13 mouse cellular contexts compared by ENCODE assay signal in genomic region chr4:62410325-62410724, GRCm38 (mm10). TPM values are rescaled to one million over a fixed set of nuclear protein-coding genes. Genes with fewer than 3 reads are reported as not detected.
DNase-seq lines count a peak whose midpoint lies in the region; ATAC-seq and TF ChIP-seq lines count a peak whose summit lies in the region.
"Had no signal": no experiment of that assay in that cellular context is flagged by ENCODE, and none has a peak within 500 bp of the region (broad histone marks: within the 10 kb centered on the region; RNA-seq: fewer than 3 reads in every experiment).

No protein-coding gene starts in this region.

- dilution Hi-C loops in CH12.LX (cut with MboI; ENCODE audit: extremely low pct_ligation_motif_present, extremely low pct_unique_long_range_greater_than_20kb, low sequenced_read_pairs), result no loop called here

- ATAC-seq in heart, embryonic 12.5 days (ENCODE audit: insufficient number of reproducible peaks, low FRiP score), result no peak
- no peak for ATAC-seq in forebrain, embryonic 14.5 days
- no peak for ATAC-seq in liver, embryonic 12.5 days

- H3K27ac ChIP-seq in heart, embryonic 12.5 days (ENCODE audit: poor library complexity, severe bottlenecking), result no peak overlapping the region
- H3K27ac ChIP-seq in CH12.LX (ENCODE audit: insufficient read depth, low read depth), result no peak overlapping the region
- H3K27ac ChIP-seq in forebrain, embryonic 14.5 days (ENCODE audit: low read depth, low read length), result no peak overlapping the region
- H3K27ac ChIP-seq in liver, embryonic 12.5 days, result no peak overlapping the region

- WGBS in heart, embryonic 12.5 days, result 85% methylated on average over 2 of the region's 2 CpGs
- 84% methylated on average over 2 of the region's 2 CpGs for WGBS in forebrain, embryonic 14.5 days
- 66% methylated on average over 2 of the region's 2 CpGs for WGBS in liver, embryonic 12.5 days (ENCODE audit: insufficient replicate concordance)

- H3K4me1 ChIP-seq in heart, embryonic 12.5 days (replicated peaks), result peaks cover 28% of the 10 kb centered on the region
- H3K4me1 ChIP-seq in CH12.LX (ENCODE audit: control insufficient read depth in 1 of 2, insufficient read depth in 2 of 2), result peaks cover 12 to 43% of the 10 kb centered on the region in 2 experiments
- H3K4me1 ChIP-seq in forebrain, embryonic 14.5 days (ENCODE audit: control insufficient read depth, insufficient read depth, low read length), result peaks cover 23% of the 10 kb centered on the region
- H3K4me1 ChIP-seq in liver, embryonic 12.5 days, result peaks cover 37% of the 10 kb centered on the region

- no peaks in the 10 kb centered on the region for H3K27me3 ChIP-seq in heart, embryonic 12.5 days (replicated peaks)
- H3K27me3 ChIP-seq in CH12.LX (replicated peaks), result no peaks in the 10 kb centered on the region
- no peaks in the 10 kb centered on the region for H3K27me3 ChIP-seq in forebrain, embryonic 14.5 days (replicated peaks; ENCODE audit: control insufficient read depth, insufficient read depth, low read length)
- H3K27me3 ChIP-seq in liver, embryonic 12.5 days (replicated peaks), result no peaks in the 10 kb centered on the region

- H3K9me3 ChIP-seq in heart, embryonic 12.5 days (replicated peaks), result no peaks in the 10 kb centered on the region
- no peaks in the 10 kb centered on the region for H3K9me3 ChIP-seq in CH12.LX (replicated peaks; ENCODE audit: low read length)
- no peaks in the 10 kb centered on the region for H3K9me3 ChIP-seq in forebrain, embryonic 14.5 days (replicated peaks; ENCODE audit: control insufficient read depth, low read length)
- H3K9me3 ChIP-seq in liver, embryonic 12.5 days (replicated peaks), result no peaks in the 10 kb centered on the region

- H3K4me2 ChIP-seq in heart, embryonic 12.5 days, result peak overlapping the region; percentile 79
- H3K4me2 ChIP-seq in CH12.LX (ENCODE audit: insufficient read depth, low read depth, poor library complexity, severe bottlenecking), result peak overlapping the region; percentile 95
- peak overlapping the region; percentile 74 for H3K4me2 ChIP-seq in forebrain, embryonic 14.5 days (ENCODE audit: low read length)
- H3K4me2 ChIP-seq in liver, embryonic 12.5 days, result peak overlapping the region; percentile 85

- TF ChIP-seq EP300 in CH12.LX (IDR thresholded peaks at IDR 0.05; ENCODE audit: low read length), result no peak

- in situ Hi-C loops in CH12.LX (cut with MboI; ENCODE audit: low pct_ligation_motif_present, low pct_unique_long_range_greater_than_20kb, low sequenced_read_pairs), result no loop called here

- peaks cover 43% of the 10 kb centered on the region for H3K36me3 ChIP-seq in heart, embryonic 12.5 days
- peaks cover 35 to 55% of the 10 kb centered on the region in 2 experiments for H3K36me3 ChIP-seq in CH12.LX (replicated peaks in 1 of 2; ENCODE audit: control insufficient read depth in 1 of 2, insufficient read depth in 1 of 2, low read length in 1 of 2)
- peaks cover 45% of the 10 kb centered on the region for H3K36me3 ChIP-seq in forebrain, embryonic 14.5 days (ENCODE audit: control insufficient read depth, insufficient read depth, low read length)
- peaks cover 63% of the 10 kb centered on the region for H3K36me3 ChIP-seq in liver, embryonic 12.5 days

- TF ChIP-seq RAD21 in CH12.LX (IDR thresholded peaks at IDR 0.05; ENCODE audit: low read depth, low read length), result no peak

- DNase-seq in heart, adult 18-20 months, result no peak
- no peak for DNase-seq in CH12.LX (ENCODE audit: extremely low read depth)
- no peak for DNase-seq in forebrain, embryonic 14.5 days (ENCODE audit: low spot score)
- DNase-seq in urinary bladder, adult 18-20 months (ENCODE audit: low spot score in 2 of 2), result no peak
- no peak for DNase-seq in thymus, postnatal 25 days
- no peak for DNase-seq in embryo, embryonic 11 days
- DNase-seq: adrenal gland, adult 8-10 months; heart, postnatal 36 days; retina, postnatal 1 day had no signal

- TF ChIP-seq CTCF in CH12.LX (conservative IDR thresholded peaks at IDR 0.05 in 1 of 2, IDR thresholded peaks at IDR 0.05 in 1 of 2; ENCODE audit: low read depth in 2 of 2, low read length in 2 of 2), result no peak

- H3K9ac ChIP-seq in heart, embryonic 12.5 days, result peak overlapping the region; percentile 21; the same call in 1 of the 2 replicates
- peak overlapping the region; percentile 64; the same call in 1 of the 2 replicates for H3K9ac ChIP-seq in CH12.LX (ENCODE audit: insufficient read depth, low read depth)
- H3K9ac ChIP-seq in forebrain, embryonic 14.5 days (ENCODE audit: low read length), result no peak overlapping the region
- peak overlapping the region; percentile 92; the same call in 1 of the 2 replicates for H3K9ac ChIP-seq in liver, embryonic 12.5 days

- no peak for TF ChIP-seq POLR2A in CH12.LX (IDR thresholded peaks at IDR 0.05; ENCODE audit: low read depth, low read length)

- peaks cover 56% of the 10 kb centered on the region for H3K79me2 ChIP-seq in CH12.LX (replicated peaks; ENCODE audit: control insufficient read depth, extremely low read depth, insufficient read depth, poor library complexity, severe bottlenecking)

- H3K4me3 ChIP-seq in heart, embryonic 12.5 days, result no peak overlapping the region
- peak overlapping the region in 2 of 3 experiments; percentile 80 to 99 for H3K4me3 ChIP-seq in CH12.LX (replicated peaks in 1 of 3; ENCODE audit: low read depth in 2 of 3, low read length in 2 of 3, poor library complexity in 1 of 3)
- peak overlapping the region; percentile 64; the same call in 1 of the 2 replicates for H3K4me3 ChIP-seq in forebrain, embryonic 14.5 days (ENCODE audit: low read depth, low read length)
- H3K4me3 ChIP-seq in liver, embryonic 12.5 days, result peak overlapping the region; percentile 94

TF ChIP-seq in CH12.LX, 34 proteins besides CTCF, POLR2A, EP300 and RAD21 (continues in another document):
- TF ChIP-seq TBP (conservative IDR thresholded peaks at IDR 0.05; ENCODE audit: low read depth, low read length) (no peak), JUND (conservative IDR thresholded peaks at IDR 0.05; ENCODE audit: low read depth, low read length) (no peak), ETS1 (conservative IDR thresholded peaks at IDR 0.05; ENCODE audit: low read depth, low read length) (no peak), ZMIZ1 (IDR thresholded peaks at IDR 0.05; ENCODE audit: low read depth, low read length) (no peak), E2F4 (IDR thresholded peaks at IDR 0.05; ENCODE audit: insufficient replicate concordance, low read depth, low read length) (no peak), MEF2A (IDR thresholded peaks at IDR 0.05; ENCODE audit: borderline replicate concordance, low read depth, low read length) (no peak), GABPA (IDR thresholded peaks at IDR 0.05; ENCODE audit: insufficient replicate concordance, low read depth, low read length) (no peak), MAX (IDR thresholded peaks at IDR 0.05; ENCODE audit: low read length) (no peak), MAZ (IDR thresholded peaks at IDR 0.05; ENCODE audit: low read depth, low read length) (no peak), NRF1 (IDR thresholded peaks at IDR 0.05; ENCODE audit: low read depth, low read length) (no peak), RCOR1 (conservative IDR thresholded peaks at IDR 0.05; ENCODE audit: low read depth, low read length) (no peak), SMC3 (IDR thresholded peaks at IDR 0.05; ENCODE audit: low read depth, low read length) (no peak)

RNA-seq across cellular contexts. Expression of gene Prpf4, which starts 1.7 kb away (rescaled TPM):
- 14.9 and 15.3 TPM in 2 replicates for polyA plus RNA-seq in heart, embryonic 12.5 days (2016; fragmentation: Nextera tagmentation; extraction: Ambion mirVana)
- 10 to 100 TPM; 10.4 to 10.9 TPM for total RNA-seq in heart, adult 18-20 months (2021)
- 18.1 and 22.5 TPM in 2 replicates for total RNA-seq in CH12.LX (2012; rRNA removed)
- 33.5 and 33.9 TPM in 2 replicates for total RNA-seq in CH12.LX (2014; rRNA removed)
- polyA plus RNA-seq in CH12.LX (2012; ENCODE audit: insufficient read length, low read depth), result 31.6 and 33.7 TPM in 2 replicates
- polyA plus RNA-seq in forebrain, embryonic 14.5 days (2014; fragmentation: Nextera tagmentation; extraction: Ambion mirVana), result 16.4 and 16.6 TPM in 2 replicates
- 18.5 and 18.8 TPM in 2 replicates for polyA plus RNA-seq in liver, embryonic 12.5 days (2016; fragmentation: Nextera tagmentation; extraction: Ambion mirVana)

RNA-seq across cellular contexts. Expression of gene Cdc26, which starts 1.9 kb away (rescaled TPM):
- 90.4 and 90.8 TPM in 2 replicates for polyA plus RNA-seq in heart, embryonic 12.5 days (2016; fragmentation: Nextera tagmentation; extraction: Ambion mirVana)
- total RNA-seq in heart, adult 18-20 months (2021), result 10 to 100 TPM; 46.9 to 49.1 TPM
- 78.2 and 103 TPM in 2 replicates for total RNA-seq in CH12.LX (2012; rRNA removed)
- total RNA-seq in CH12.LX (2014; rRNA removed), result 256 and 258 TPM in 2 replicates
- 105 and 125 TPM in 2 replicates for polyA plus RNA-seq in CH12.LX (2012; ENCODE audit: insufficient read length, low read depth)
- 140 and 149 TPM in 2 replicates for polyA plus RNA-seq in forebrain, embryonic 14.5 days (2014; fragmentation: Nextera tagmentation; extraction: Ambion mirVana)
- 94.4 and 95.5 TPM in 2 replicates for polyA plus RNA-seq in liver, embryonic 12.5 days (2016; fragmentation: Nextera tagmentation; extraction: Ambion mirVana)

RNA-seq across cellular contexts. Expression of gene Rnf183, which starts 24.7 kb away (rescaled TPM):
- not detected in 2 replicates for polyA plus RNA-seq in heart, embryonic 12.5 days (2016; fragmentation: Nextera tagmentation; extraction: Ambion mirVana)
- total RNA-seq in heart, adult 18-20 months (2021), result not detected
- total RNA-seq in CH12.LX (2012; rRNA removed) (3.5 and 4.1 TPM in 2 replicates), CH12.LX (2014; rRNA removed) (3.6 and 4.4 TPM in 2 replicates)
- polyA plus RNA-seq in CH12.LX (2012; ENCODE audit: insufficient read length, low read depth), result 3.8 and 4.0 TPM in 2 replicates
- polyA plus RNA-seq in forebrain, embryonic 14.5 days (2014; fragmentation: Nextera tagmentation; extraction: Ambion mirVana), result not detected in 2 replicates
- polyA plus RNA-seq in liver, embryonic 12.5 days (2016; fragmentation: Nextera tagmentation; extraction: Ambion mirVana), result not detected in 2 replicates
- total RNA-seq: common myeloid progenitor, adult 5-6 weeks; heart, postnatal 36 days; left cerebral cortex, postnatal 10 days had no signal

RNA-seq across cellular contexts. Expression of gene Slc31a1, which starts 49.8 kb away (rescaled TPM):
- polyA plus RNA-seq in heart, embryonic 12.5 days (2016; fragmentation: Nextera tagmentation; extraction: Ambion mirVana), result 50.5 and 52.0 TPM in 2 replicates
- 10 to 100 TPM; 17.3 to 18.7 TPM for total RNA-seq in heart, adult 18-20 months (2021)
- 14.0 and 16.5 TPM in 2 replicates for total RNA-seq in CH12.LX (2012; rRNA removed)
- total RNA-seq in CH12.LX (2014; rRNA removed), result 18.1 and 19.7 TPM in 2 replicates
- polyA plus RNA-seq in CH12.LX (2012; ENCODE audit: insufficient read length, low read depth), result 30.3 and 32.5 TPM in 2 replicates
- polyA plus RNA-seq in forebrain, embryonic 14.5 days (2014; fragmentation: Nextera tagmentation; extraction: Ambion mirVana), result 43.9 and 44.9 TPM in 2 replicates
- 45.8 and 45.9 TPM in 2 replicates for polyA plus RNA-seq in liver, embryonic 12.5 days (2016; fragmentation: Nextera tagmentation; extraction: Ambion mirVana)

RNA-seq across cellular contexts. Expression of gene Fkbp15, which starts 50.0 kb away (rescaled TPM):
- 18.2 and 19.6 TPM in 2 replicates for polyA plus RNA-seq in heart, embryonic 12.5 days (2016; fragmentation: Nextera tagmentation; extraction: Ambion mirVana)
- 10 to 100 TPM; 16.4 to 17.7 TPM for total RNA-seq in heart, adult 18-20 months (2021)
- 30.4 and 30.8 TPM in 2 replicates for total RNA-seq in CH12.LX (2012; rRNA removed)
- total RNA-seq in CH12.LX (2014; rRNA removed), result 24.0 and 25.9 TPM in 2 replicates
- 32.9 and 35.1 TPM in 2 replicates for polyA plus RNA-seq in CH12.LX (2012; ENCODE audit: insufficient read length, low read depth)
- polyA plus RNA-seq in forebrain, embryonic 14.5 days (2014; fragmentation: Nextera tagmentation; extraction: Ambion mirVana), result 15.7 and 18.6 TPM in 2 replicates
- 18.6 and 21.1 TPM in 2 replicates for polyA plus RNA-seq in liver, embryonic 12.5 days (2016; fragmentation: Nextera tagmentation; extraction: Ambion mirVana)
